Mouse (Mus musculus): ENCODE data around the gene Olfr700. TPM values are rescaled to one million over a fixed set of nuclear protein-coding genes. Genes with fewer than 3 reads are reported as not detected.

Olfr700 gene
- polyA plus RNA-seq (2014; fragmentation: Illumina TruSeq; extraction: RNeasy Lipid Tissue Mini Kit (QIAGEN cat#74804); ENCODE audit: low read depth, low replicate concordance) = not detected

DNA sequence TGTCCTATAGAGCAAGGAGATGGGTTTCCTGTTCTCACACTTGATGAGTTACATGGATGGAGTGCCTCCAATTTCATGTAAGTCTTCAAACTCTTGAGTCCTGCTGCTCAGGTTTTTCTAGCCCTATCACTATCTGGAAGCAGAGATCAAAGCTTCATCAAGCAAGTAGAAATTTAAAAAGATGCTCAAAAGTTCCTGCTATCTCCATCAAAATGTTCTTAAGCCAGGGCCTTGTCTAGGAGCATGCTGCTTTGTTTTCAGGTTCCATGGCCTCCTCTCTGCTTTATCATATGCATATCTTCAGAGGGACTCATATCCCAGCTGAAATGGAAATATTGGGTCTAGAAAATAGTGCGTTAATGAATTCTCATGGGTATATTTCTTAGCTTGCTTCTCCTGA, at the start of gene Olfr700:
Gene Olfr700, minus strand, starts transcription at position 101 of the 400 bp plus-strand sequence.

DNA sequence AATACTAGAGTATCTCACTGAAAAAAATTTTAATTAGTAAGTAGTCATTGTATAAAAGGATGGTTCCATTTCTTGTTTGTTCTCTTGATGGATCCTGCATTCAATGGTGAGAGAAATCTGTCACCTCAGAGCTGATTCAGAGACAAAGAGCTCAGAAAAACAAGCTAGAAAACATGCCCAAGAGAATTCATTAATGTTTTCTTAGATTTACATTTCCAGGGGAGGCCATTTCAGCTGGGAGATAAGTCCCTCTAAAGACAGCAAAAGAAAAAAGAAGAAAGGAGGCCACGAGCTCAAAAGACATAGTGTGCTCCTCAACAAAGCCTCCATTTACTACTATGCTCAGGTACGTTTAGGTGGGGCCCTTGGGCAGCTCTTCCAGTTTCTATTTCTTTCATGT, 34.4 kb upstream of the Olfr700 start, which contains the start of gene Olfr703:
Gene Olfr703, plus strand, starts transcription at position 301 of the 400 bp plus-strand sequence.

DNA sequence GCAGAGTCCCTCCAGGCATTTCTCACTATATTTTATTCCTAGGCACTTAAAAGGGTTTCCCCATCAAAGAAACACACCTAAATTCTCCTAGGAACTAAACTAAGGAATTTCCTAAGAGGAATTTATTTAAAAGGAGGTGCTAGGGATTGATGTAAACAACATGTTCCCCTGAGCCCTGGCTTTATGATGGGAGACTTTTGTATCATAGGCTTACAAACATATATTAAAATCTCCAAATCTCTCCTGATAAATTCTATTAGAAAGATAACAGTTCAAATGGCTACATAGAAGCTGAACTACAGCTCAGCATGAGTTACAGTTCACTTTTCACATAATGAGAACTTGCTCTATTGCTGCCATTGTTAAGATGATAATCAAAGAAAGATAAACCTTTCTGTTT, 25.2 kb upstream of the Olfr700 start, which contains the start of gene Olfr702:
Gene Olfr702, minus strand, starts transcription at position 101 of the 400 bp plus-strand sequence.

DNA sequence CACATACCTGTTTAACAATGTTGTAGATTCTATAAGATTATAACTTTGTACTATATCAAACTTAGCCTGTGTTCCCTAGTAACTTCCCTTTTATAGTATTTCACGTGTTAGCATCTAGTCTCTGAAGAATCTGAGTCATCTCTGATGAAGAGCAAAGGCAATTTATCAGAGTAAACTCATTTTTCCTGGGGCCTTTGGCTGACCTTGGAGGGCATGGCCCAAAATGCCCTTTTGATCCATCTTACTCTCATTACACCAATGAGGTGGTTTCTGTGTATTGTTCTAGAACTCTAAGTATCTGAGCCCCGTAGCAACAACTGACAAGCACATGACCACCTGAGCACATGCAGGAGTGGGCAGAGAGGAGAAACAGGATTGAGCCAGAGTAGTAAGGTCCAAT, 5.2 kb upstream of the Olfr700 start, which contains the start of gene Olfr701:
Gene Olfr701, plus strand, starts transcription at position 301 of the 400 bp plus-strand sequence.

DNA sequence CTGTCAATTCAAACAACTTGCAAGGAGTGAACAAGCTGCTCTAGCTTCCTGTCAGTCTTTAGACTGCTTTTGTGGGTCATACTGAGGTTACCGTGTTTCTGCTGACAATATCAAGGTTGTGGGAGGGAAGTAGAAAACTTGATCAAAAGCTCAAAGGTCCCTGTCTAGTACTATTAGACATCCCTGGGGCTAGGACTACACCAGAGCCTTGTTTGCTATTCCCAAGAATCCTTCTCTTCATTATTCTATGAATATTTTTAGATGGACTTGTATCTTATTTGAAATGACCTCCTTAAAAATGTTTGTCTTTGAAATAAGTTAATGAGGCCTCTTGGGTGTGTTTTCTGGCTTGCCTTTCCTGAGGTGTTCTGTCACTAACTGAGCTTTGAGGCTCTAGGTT, 15.5 kb downstream of the Olfr700 start, which contains the start of gene Olfr699:
Gene Olfr699, minus strand, starts transcription at position 101 of the 400 bp plus-strand sequence.

Other genes with a start within 250 kb of the Olfr700 start
- gene Olfr693, start 128.2 kb downstream of the Olfr700 start, polyA plus RNA-seq (2014; fragmentation: Illumina TruSeq; extraction: RNeasy Lipid Tissue Mini Kit (QIAGEN cat#74804); ENCODE audit: low read depth, low replicate concordance) = not detected
- not detected for gene Olfr694, start 117.0 kb downstream of the Olfr700 start, polyA plus RNA-seq (2014; fragmentation: Illumina TruSeq; extraction: RNeasy Lipid Tissue Mini Kit (QIAGEN cat#74804); ENCODE audit: low read depth, low replicate concordance)
- gene Olfr695, start 92.4 kb downstream of the Olfr700 start, polyA plus RNA-seq (2014; fragmentation: Illumina TruSeq; extraction: RNeasy Lipid Tissue Mini Kit (QIAGEN cat#74804); ENCODE audit: low read depth, low replicate concordance) = not detected
- gene Olfr697, start 66.4 kb downstream of the Olfr700 start, polyA plus RNA-seq (2014; fragmentation: Illumina TruSeq; extraction: RNeasy Lipid Tissue Mini Kit (QIAGEN cat#74804); ENCODE audit: low read depth, low replicate concordance) = not detected
- gene Olfr698, start 53.4 kb downstream of the Olfr700 start, polyA plus RNA-seq (2014; fragmentation: Illumina TruSeq; extraction: RNeasy Lipid Tissue Mini Kit (QIAGEN cat#74804); ENCODE audit: low read depth, low replicate concordance) = not detected
- gene Olfr699, start 15.6 kb downstream of the Olfr700 start, polyA plus RNA-seq (2014; fragmentation: Illumina TruSeq; extraction: RNeasy Lipid Tissue Mini Kit (QIAGEN cat#74804); ENCODE audit: low read depth, low replicate concordance) = not detected
- not detected for gene Olfr701, start 5.3 kb upstream of the Olfr700 start, polyA plus RNA-seq (2014; fragmentation: Illumina TruSeq; extraction: RNeasy Lipid Tissue Mini Kit (QIAGEN cat#74804); ENCODE audit: low read depth, low replicate concordance)
- not detected for gene Olfr702, start 25.1 kb upstream of the Olfr700 start, polyA plus RNA-seq (2014; fragmentation: Illumina TruSeq; extraction: RNeasy Lipid Tissue Mini Kit (QIAGEN cat#74804); ENCODE audit: low read depth, low replicate concordance)
- not detected for gene Olfr703, start 34.5 kb upstream of the Olfr700 start, polyA plus RNA-seq (2014; fragmentation: Illumina TruSeq; extraction: RNeasy Lipid Tissue Mini Kit (QIAGEN cat#74804); ENCODE audit: low read depth, low replicate concordance)
- gene Olfr704, start 54.4 kb upstream of the Olfr700 start, polyA plus RNA-seq (2014; fragmentation: Illumina TruSeq; extraction: RNeasy Lipid Tissue Mini Kit (QIAGEN cat#74804); ENCODE audit: low read depth, low replicate concordance) = not detected
- not detected for gene Olfr705, start 68.1 kb upstream of the Olfr700 start, polyA plus RNA-seq (2014; fragmentation: Illumina TruSeq; extraction: RNeasy Lipid Tissue Mini Kit (QIAGEN cat#74804); ENCODE audit: low read depth, low replicate concordance)
- not detected for gene Olfr706, start 79.3 kb upstream of the Olfr700 start, polyA plus RNA-seq (2014; fragmentation: Illumina TruSeq; extraction: RNeasy Lipid Tissue Mini Kit (QIAGEN cat#74804); ENCODE audit: low read depth, low replicate concordance)
- not detected for gene Olfr707, start 92.4 kb upstream of the Olfr700 start, polyA plus RNA-seq (2014; fragmentation: Illumina TruSeq; extraction: RNeasy Lipid Tissue Mini Kit (QIAGEN cat#74804); ENCODE audit: low read depth, low replicate concordance)
- gene Olfr1532-ps1, start 99.2 kb upstream of the Olfr700 start, polyA plus RNA-seq (2014; fragmentation: Illumina TruSeq; extraction: RNeasy Lipid Tissue Mini Kit (QIAGEN cat#74804); ENCODE audit: low read depth, low replicate concordance) = not detected
- gene Olfr709-ps1, start 123.4 kb upstream of the Olfr700 start, polyA plus RNA-seq (2014; fragmentation: Illumina TruSeq; extraction: RNeasy Lipid Tissue Mini Kit (QIAGEN cat#74804); ENCODE audit: low read depth, low replicate concordance) = not detected
- not detected for gene Olfr710, start 139.5 kb upstream of the Olfr700 start, polyA plus RNA-seq (2014; fragmentation: Illumina TruSeq; extraction: RNeasy Lipid Tissue Mini Kit (QIAGEN cat#74804); ENCODE audit: low read depth, low replicate concordance)
- gene Olfr6, start 155.1 kb upstream of the Olfr700 start, polyA plus RNA-seq (2014; fragmentation: Illumina TruSeq; extraction: RNeasy Lipid Tissue Mini Kit (QIAGEN cat#74804); ENCODE audit: low read depth, low replicate concordance) = not detected
- not detected for gene Olfr711, start 166.6 kb upstream of the Olfr700 start, polyA plus RNA-seq (2014; fragmentation: Illumina TruSeq; extraction: RNeasy Lipid Tissue Mini Kit (QIAGEN cat#74804); ENCODE audit: low read depth, low replicate concordance)
- gene Olfr2, start 197.2 kb upstream of the Olfr700 start, polyA plus RNA-seq (2014; fragmentation: Illumina TruSeq; extraction: RNeasy Lipid Tissue Mini Kit (QIAGEN cat#74804); ENCODE audit: low read depth, low replicate concordance) = not detected
- gene Olfr713, start 222.3 kb upstream of the Olfr700 start, polyA plus RNA-seq (2014; fragmentation: Illumina TruSeq; extraction: RNeasy Lipid Tissue Mini Kit (QIAGEN cat#74804); ENCODE audit: low read depth, low replicate concordance) = not detected